Mouse (Mus musculus): ENCODE measurements around the gene Tnik.

DNA sequence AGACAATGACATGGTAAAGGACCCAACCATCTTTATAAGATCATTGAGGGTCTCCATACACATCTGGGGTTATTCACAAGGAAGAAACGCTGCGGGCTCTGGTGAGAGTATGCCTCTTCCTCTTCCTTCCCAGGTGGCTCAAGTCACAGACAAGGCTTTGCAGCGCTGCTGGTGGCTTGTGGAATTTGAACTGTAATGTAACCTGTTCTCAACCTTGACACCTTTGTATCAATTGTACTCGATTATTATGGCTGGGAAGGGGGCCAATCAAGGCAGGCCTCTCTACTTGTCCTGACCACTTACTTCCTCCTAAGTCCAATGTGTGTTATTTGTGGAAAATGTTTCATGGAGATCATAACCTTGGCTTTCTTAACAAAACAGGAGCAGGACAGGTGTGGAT is 30.1 kb upstream of the Tnik start:
- no peak for TF ChIP-seq TAL1 (IDR thresholded peaks at IDR 0.05; ENCODE audit: low read length)
- TF ChIP-seq GATA1 (IDR thresholded peaks at IDR 0.05; ENCODE audit: low read length): no peak

Measured in erythroblast, embryonic 14.5 days (primary cell).